Mouse (Mus musculus) liver, postnatal 0 days (tissue): ENCODE data around the gene Fasn. TPM values are rescaled to one million over a fixed set of nuclear protein-coding genes. Genes with fewer than 3 reads are reported as not detected.

Source experiments
- ATAC-seq: fragments of 200-750 bp; cut with Nextera tagmentation; 2 replicates; pipeline ENCODE4 v1.8.0; 2017; ENCODE audit warnings: mild to moderate bottlenecking, moderate library complexity
- DNase-seq: peaks from one replicate; pipeline ENCODE4 v3.0.0-alpha.2; 2016
- H3K27ac ChIP-seq: fragments of 300-500 bp; sonication (generic); 2 replicates; pipeline ENCODE4 v1.5.1; 2014; ENCODE audit warnings: antibody characterized with exemption, moderate library complexity, mild to moderate bottlenecking, low read depth
- H3K27me3 ChIP-seq: fragments of 300-500 bp; sonication (generic); 2 replicates; pipeline ENCODE4 v1.6.1; 2014; ENCODE audit warnings: low read length, control low read depth, mixed read lengths; ENCODE audit not compliant: insufficient read depth
- H3K36me3 ChIP-seq: fragments of 300-500 bp; sonication (generic); replicated peaks from 2 replicates; pipeline ENCODE4 v1.6.1; 2014; ENCODE audit warnings: mild to moderate bottlenecking, control low read depth, low read length, moderate library complexity, mixed read lengths; ENCODE audit not compliant: insufficient read depth
- H3K4me1 ChIP-seq: fragments of 300-500 bp; sonication (generic); 2 replicates; pipeline ENCODE4 v1.6.1; 2014; ENCODE audit warnings: antibody characterized with exemption, mild to moderate bottlenecking, control low read depth; ENCODE audit not compliant: insufficient read depth
- H3K4me2 ChIP-seq: fragments of 300-500 bp; sonication (generic); 2 replicates; pipeline ENCODE4 v1.6.1; 2014; ENCODE audit warnings: low read depth, mild to moderate bottlenecking, low read length, moderate library complexity, mixed read lengths
- H3K4me3 ChIP-seq: fragments of 300-500 bp; sonication (generic); 2 replicates; pipeline ENCODE4 v1.5.1; 2014; ENCODE audit warnings: low read depth, low read length
- H3K9ac ChIP-seq: fragments of 300-500 bp; sonication (generic); replicated peaks from 2 replicates; pipeline ENCODE4 v1.6.1; 2014; ENCODE audit warnings: mild to moderate bottlenecking, moderate library complexity
- H3K9me3 ChIP-seq: fragments of 300-500 bp; sonication (generic); 2 replicates; pipeline ENCODE4 v1.6.1; 2016; ENCODE audit warnings: mild to moderate bottlenecking, control low read depth, low read length, mixed read lengths
- CTCF ChIP-seq: sonication (generic); IDR thresholded peaks from 2 replicates; pipeline ENCODE4 v1.5.1; 2016; ENCODE audit warnings: antibody characterized with exemption, low read depth
- EP300 ChIP-seq: IDR thresholded peaks from 2 replicates; pipeline ENCODE4 v1.6.1; 2016; ENCODE audit warnings: antibody characterized with exemption, low read depth, mild to moderate bottlenecking
- WGBS: fragments of 180-500 bp; shearing (Covaris S2); extraction: QIAGEN DNeasy Blood & Tissue Kit; methylation state at CpG from one replicate; pipeline ENCODE4 v1.1.7; 2014; ENCODE audit not compliant: insufficient replicate concordance; 5-methylcytosine and 5-hydroxymethylcytosine counted together
- polyA plus RNA-seq: library from polyadenylated mRNA; unstranded; fragments of >200 nt; fragmentation: Nextera tagmentation; extraction: Ambion mirVana; gene quantifications from 2 replicates; pipeline ENCODE4 v1.2.1, GENCODE M21; 2015

The Fasn gene
- polyA plus RNA-seq, 1 experiment from 2014 or later, result 3.9 TPM

- no peak overlapping the region for H3K9ac ChIP-seq
- no peaks in the 10 kb centered on the region for H3K27me3 ChIP-seq
- H3K4me1 ChIP-seq, result peaks cover 24% of the 10 kb centered on the region
- WGBS, result 86% methylated on average over 10 of the region's 10 CpGs
- DNase-seq (no peak), ATAC-seq (no peak)
- TF ChIP-seq CTCF, result no peak
- no peak for TF ChIP-seq EP300
- peak overlapping the region; percentile 36 for H3K27ac ChIP-seq
- no peak overlapping the region for H3K4me2 ChIP-seq
- H3K9me3 ChIP-seq, result no peaks in the 10 kb centered on the region
- no peak overlapping the region for H3K4me3 ChIP-seq
- no peaks in the 10 kb centered on the region for H3K36me3 ChIP-seq
These were observed 5.6 kb upstream of the Fasn start for GRCm38 (mm10) chr11:120829757-120830532.

- Histone ChIP-seq H3K9me3 (no peaks in the 10 kb centered on the region), H3K36me3 (no peaks in the 10 kb centered on the region), H3K4me1 (peaks cover 18% of the 10 kb centered on the region), H3K4me2 (no peak overlapping the region), H3K27ac (no peak overlapping the region), H3K9ac (no peak overlapping the region), H3K4me3 (no peak overlapping the region), H3K27me3 (no peaks in the 10 kb centered on the region)
- WGBS, result 75% methylated on average over 4 of the region's 4 CpGs
- TF ChIP-seq EP300 (no peak), CTCF (no peak)
- no peak for ATAC-seq
- DNase-seq, result no peak
These were observed 4.1 kb upstream of the Fasn start for GRCm38 (mm10) chr11:120828416-120828815.

GRCm38 (mm10) chr11:120826016-120826953 lies 1.9 kb upstream of the Fasn start:
- Histone ChIP-seq H3K4me3 (no peak overlapping the region), H3K9me3 (no peaks in the 10 kb centered on the region), H3K4me2 (no peak overlapping the region), H3K4me1 (peaks cover 28% of the 10 kb centered on the region), H3K27me3 (no peaks in the 10 kb centered on the region), H3K27ac (no peak overlapping the region), H3K9ac (no peak overlapping the region), H3K36me3 (no peaks in the 10 kb centered on the region; the same call in 1 of the 2 replicates)
- TF ChIP-seq EP300 (no peak), CTCF (no peak)
- peak; percentile 14 for DNase-seq
- no peak for ATAC-seq
- 83% methylated on average over 8 of the region's 8 CpGs for WGBS

- Histone ChIP-seq H3K9me3 (no peaks in the 10 kb centered on the region), H3K27ac (peak overlapping the region; percentile 79), H3K4me1 (peaks cover 27% of the 10 kb centered on the region), H3K27me3 (no peaks in the 10 kb centered on the region), H3K4me2 (peak overlapping the region; percentile 86), H3K36me3 (peaks cover 7% of the 10 kb centered on the region), H3K4me3 (peak overlapping the region; percentile 68), H3K9ac (peak overlapping the region; percentile 59; the same call in 1 of the 2 replicates)
- 51% methylated on average over 4 of the region's 4 CpGs for WGBS
- ATAC-seq (no peak), DNase-seq (peak; percentile 19)
- TF ChIP-seq EP300, result no peak
- TF ChIP-seq CTCF, result no peak
These were observed 1.0 kb upstream of the Fasn start for GRCm38 (mm10) chr11:120825289-120825863.

GRCm38 (mm10) chr11:120824787-120825288 lies 491 bp upstream of the Fasn start:
- H3K4me3 ChIP-seq, result peak overlapping the region; percentile 68
- DNase-seq (peak; percentile 38), ATAC-seq (no peak; the same call in 1 of the 2 replicates)
- H3K9ac ChIP-seq, result peak overlapping the region; percentile 59
- no peaks in the 10 kb centered on the region for H3K9me3 ChIP-seq
- TF ChIP-seq CTCF (no peak), EP300 (no peak)
- H3K27ac ChIP-seq, result peak overlapping the region; percentile 79
- H3K36me3 ChIP-seq, result peaks cover 12% of the 10 kb centered on the region
- no peaks in the 10 kb centered on the region for H3K27me3 ChIP-seq
- WGBS, result 2% methylated on average over 21 of the region's 21 CpGs
- H3K4me2 ChIP-seq, result peak overlapping the region; percentile 86
- peaks cover 24% of the 10 kb centered on the region for H3K4me1 ChIP-seq
